Mouse (Mus musculus): ENCODE measurements around the gene Trim15.

DNA sequence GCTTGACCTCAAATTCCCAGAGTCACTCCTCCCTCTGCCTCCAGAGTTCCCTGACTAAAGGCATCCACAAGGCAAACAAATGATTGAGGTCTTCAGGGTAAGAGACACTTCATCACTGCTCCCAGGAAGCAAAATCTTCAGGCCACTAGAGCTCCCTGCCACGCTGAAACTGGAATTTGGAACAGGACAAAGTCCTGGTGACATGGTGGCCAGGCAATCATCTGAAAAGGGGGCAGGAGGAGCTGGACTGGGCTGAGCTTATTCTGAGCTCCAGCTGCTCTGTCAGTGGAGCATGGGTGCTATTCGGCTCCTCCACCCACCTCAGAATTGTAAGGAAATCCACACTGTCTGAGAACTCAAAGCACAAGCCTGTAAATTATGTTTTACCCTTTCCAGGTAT lies 45.0 kb upstream of the Trim15 start:
- TF ChIP-seq GATA1 (IDR thresholded peaks at IDR 0.05; ENCODE audit: borderline replicate concordance, low read length) (no peak), FLI1 (IDR thresholded peaks at IDR 0.05; ENCODE audit: low read length) (no peak)

All from megakaryocyte, embryonic 14.5 days (primary cell).